Mouse (Mus musculus) neural tube, embryonic 13.5 days (tissue): ENCODE results near the gene Fbxl8. TPM values are rescaled to one million over a fixed set of nuclear protein-coding genes. Genes with fewer than 3 reads are reported as not detected.

Source experiments
- ATAC-seq: fragments of 200-750 bp; cut with Nextera tagmentation; 2 replicates; pipeline ENCODE4 v1.8.0; 2017; ENCODE audit warnings: low read depth, mild to moderate bottlenecking, moderate TSS enrichment, moderate library complexity
- H3K27ac ChIP-seq: fragments of 300-500 bp; sonication (generic); replicated peaks from 2 replicates; pipeline ENCODE4 v1.5.1; 2015; ENCODE audit warnings: moderate library complexity, mild to moderate bottlenecking, inconsistent platforms
- H3K27me3 ChIP-seq: fragments of 300-500 bp; sonication (generic); 2 replicates; pipeline ENCODE4 v1.6.1; 2015; ENCODE audit warnings: mild to moderate bottlenecking, inconsistent platforms
- H3K36me3 ChIP-seq: fragments of 300-500 bp; sonication (generic); 2 replicates; pipeline ENCODE4 v1.6.1; 2015; ENCODE audit warnings: mild to moderate bottlenecking, inconsistent platforms
- H3K4me1 ChIP-seq: fragments of 300-500 bp; sonication (generic); replicated peaks from 2 replicates; pipeline ENCODE4 v1.6.1; 2015; ENCODE audit warnings: inconsistent platforms
- H3K4me2 ChIP-seq: fragments of 300-500 bp; sonication (generic); 2 replicates; pipeline ENCODE4 v1.6.1; 2015; ENCODE audit warnings: inconsistent platforms, mild to moderate bottlenecking, moderate library complexity
- H3K4me3 ChIP-seq: fragments of 300-500 bp; sonication (generic); 2 replicates; pipeline ENCODE4 v1.5.1; 2015; ENCODE audit warnings: mild to moderate bottlenecking, inconsistent platforms
- H3K9ac ChIP-seq: fragments of 300-500 bp; sonication (generic); 2 replicates; pipeline ENCODE4 v1.6.1; 2015; ENCODE audit warnings: moderate library complexity, mild to moderate bottlenecking, inconsistent platforms
- H3K9me3 ChIP-seq: fragments of 300-500 bp; sonication (generic); 2 replicates; pipeline ENCODE4 v1.6.1; 2016; ENCODE audit warnings: inconsistent platforms
- WGBS: fragments of 180-500 bp; shearing (Covaris S2); methylation state at CpG from one replicate; pipeline ENCODE4 v1.1.7; 2015; 5-methylcytosine and 5-hydroxymethylcytosine counted together
- polyA plus RNA-seq: library from polyadenylated mRNA; unstranded; fragments of >200 nt; fragmentation: Nextera tagmentation; extraction: Ambion mirVana; gene quantifications from 2 replicates; pipeline ENCODE4 v1.2.1, GENCODE M21; 2015

The Fbxl8 gene
- polyA plus RNA-seq, 1 experiment from 2014 or later, result 2.0 TPM

DNA sequence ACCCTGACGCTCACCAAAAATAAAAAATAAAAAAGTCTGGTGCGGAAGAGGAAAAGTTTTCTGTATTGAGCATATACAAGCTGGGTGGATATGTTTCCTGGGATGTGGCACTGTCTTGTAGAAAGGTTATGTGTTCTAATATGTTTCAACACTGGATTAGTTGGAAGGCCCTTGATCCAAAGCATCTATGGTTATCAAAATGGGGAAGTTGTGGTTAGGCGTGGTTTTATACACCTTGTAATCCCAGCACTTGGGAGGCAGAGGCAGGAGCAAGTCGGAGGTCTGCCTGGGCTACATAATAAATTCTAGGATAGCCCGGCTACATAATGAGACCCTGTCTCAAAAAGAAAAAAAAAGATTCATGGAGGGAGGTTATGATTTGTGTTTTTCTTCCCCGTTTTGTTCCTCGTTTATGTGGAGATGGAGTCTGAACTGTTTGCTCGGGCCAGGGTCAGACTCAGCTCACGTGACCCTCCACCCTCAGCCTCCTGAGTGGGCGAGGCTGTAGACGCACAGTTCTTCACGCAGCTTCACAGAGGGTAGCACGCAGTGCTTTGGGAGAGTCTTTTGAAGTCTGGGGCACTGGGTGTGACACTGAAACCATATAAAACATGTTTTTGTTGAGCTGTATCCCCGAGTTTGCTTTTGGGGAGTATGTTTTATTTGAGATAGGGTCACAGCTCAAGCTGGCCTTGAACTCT lies 26.9 kb upstream of the Fbxl8 start:
- WGBS, result 91% methylated on average over 14 of the region's 14 CpGs
- H3K9ac ChIP-seq, result no peak overlapping the region

DNA sequence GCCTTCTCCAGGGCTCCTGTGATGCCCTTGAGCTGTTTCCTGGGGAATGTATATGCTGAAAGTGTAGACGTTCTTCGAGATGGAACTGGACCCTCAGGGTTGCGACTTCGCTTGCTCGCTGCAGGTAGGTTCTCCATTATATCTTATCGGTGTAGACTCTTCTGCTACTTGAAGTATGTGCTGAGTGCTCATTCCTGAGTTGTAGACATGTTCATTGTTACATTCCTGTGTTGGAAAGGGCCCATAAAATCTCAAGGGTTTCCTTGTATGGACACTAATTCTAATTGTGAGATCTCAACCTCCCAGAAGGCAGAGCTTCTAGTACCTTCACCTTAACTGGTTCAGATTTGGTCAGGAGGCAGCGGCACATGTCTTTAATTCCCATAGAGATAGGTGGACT lies 23.4 kb upstream of the Fbxl8 start:
- no peak overlapping the region for H3K27ac ChIP-seq
- WGBS, result 99% methylated on average over 7 of the region's 7 CpGs
- no peaks in the 10 kb centered on the region for H3K27me3 ChIP-seq
- no peak overlapping the region for H3K9ac ChIP-seq
- peaks cover 53% of the 10 kb centered on the region for H3K36me3 ChIP-seq
- H3K4me1 ChIP-seq, result no peaks in the 10 kb centered on the region
- H3K4me2 ChIP-seq, result no peak overlapping the region
- no peak overlapping the region for H3K4me3 ChIP-seq
- no peak for ATAC-seq
- H3K9me3 ChIP-seq, result no peaks in the 10 kb centered on the region

More for the DNA sequence above, 26.9 kb upstream of the Fbxl8 start:
- H3K4me2 ChIP-seq, result no peak overlapping the region
- peaks cover 55% of the 10 kb centered on the region for H3K36me3 ChIP-seq
- no peak overlapping the region for H3K27ac ChIP-seq
- no peaks in the 10 kb centered on the region for H3K27me3 ChIP-seq
- H3K4me1 ChIP-seq, result no peaks in the 10 kb centered on the region
- no peak for ATAC-seq
- no peak overlapping the region for H3K4me3 ChIP-seq
- H3K9me3 ChIP-seq, result no peaks in the 10 kb centered on the region

DNA sequence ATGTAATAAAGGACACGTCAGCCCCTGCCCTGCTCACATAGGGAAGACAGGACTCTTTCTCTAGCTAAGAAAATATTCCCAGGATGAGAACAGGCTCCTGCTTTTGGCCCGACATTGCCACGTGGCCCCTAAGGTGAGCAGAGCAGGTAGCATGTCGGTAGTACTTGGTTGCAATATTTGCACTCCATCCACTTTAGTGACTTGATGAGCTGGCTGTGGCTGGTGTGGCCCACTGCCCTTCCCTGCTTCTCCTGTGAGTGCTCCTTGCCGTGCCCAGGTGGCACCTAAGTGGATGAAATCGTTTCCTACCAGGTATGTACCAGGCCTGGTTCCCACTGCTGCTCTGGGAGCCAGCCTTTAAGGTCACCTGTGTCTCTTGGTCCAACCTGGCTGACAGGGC lies 12.5 kb upstream of the Fbxl8 start:
- Histone ChIP-seq H3K4me1 (peaks cover 18% of the 10 kb centered on the region), H3K36me3 (peaks cover 61% of the 10 kb centered on the region), H3K9ac (no peak overlapping the region), H3K4me3 (no peak overlapping the region), H3K9me3 (no peaks in the 10 kb centered on the region), H3K27me3 (peaks cover 23% of the 10 kb centered on the region), H3K4me2 (no peak overlapping the region), H3K27ac (no peak overlapping the region)
- no peak for ATAC-seq
- WGBS, result 95% methylated on average over 6 of the region's 6 CpGs

DNA sequence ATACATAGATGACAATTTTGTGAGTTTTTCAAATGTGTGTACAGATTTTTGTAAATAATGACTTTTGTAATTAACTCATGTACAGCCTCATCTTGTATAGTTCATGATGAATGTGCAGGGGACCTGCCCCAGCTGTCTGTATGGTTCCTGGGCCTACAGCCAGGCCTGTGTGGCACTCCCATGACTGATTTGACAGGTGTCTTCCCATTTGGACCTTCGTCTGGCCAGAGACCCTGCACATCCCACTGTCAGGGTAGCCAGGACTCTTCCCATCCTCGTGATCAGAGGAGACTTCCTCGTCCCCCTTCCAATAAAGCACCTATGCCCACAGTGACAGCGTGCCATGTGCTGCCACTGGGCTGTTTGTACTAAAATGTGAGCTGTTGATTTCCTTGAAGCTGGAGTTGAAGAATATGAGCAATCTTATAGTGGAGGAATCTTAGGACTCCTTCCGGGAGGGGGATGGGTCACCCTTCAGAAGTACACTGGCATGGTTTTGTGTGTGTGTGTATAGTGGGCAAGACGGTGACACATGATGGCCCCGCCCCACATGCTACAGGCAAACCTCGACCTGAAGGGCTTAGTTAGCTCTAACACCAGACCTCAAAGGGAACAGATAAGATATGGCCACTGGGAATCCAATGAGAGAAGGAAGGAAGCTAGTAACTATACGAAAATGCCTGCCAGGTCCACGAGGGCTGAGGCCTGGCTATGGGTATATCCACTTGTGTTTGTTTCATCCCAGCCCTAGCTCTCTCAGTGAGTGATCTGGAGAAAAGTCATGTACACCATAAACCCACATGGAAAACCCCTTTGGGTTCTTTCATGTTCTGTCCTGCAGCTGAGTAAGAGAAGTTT lies 11.5 kb upstream of the Fbxl8 start:
- no peak overlapping the region for H3K27ac ChIP-seq
- no peak overlapping the region for H3K9ac ChIP-seq
- H3K4me1 ChIP-seq, result peaks cover 18% of the 10 kb centered on the region
- WGBS, result 89% methylated on average over 10 of the region's 10 CpGs
- no peak for ATAC-seq
- H3K27me3 ChIP-seq, result peaks cover 30% of the 10 kb centered on the region
- no peaks in the 10 kb centered on the region for H3K9me3 ChIP-seq
- no peak overlapping the region for H3K4me3 ChIP-seq
- H3K36me3 ChIP-seq, result peaks cover 51% of the 10 kb centered on the region
- H3K4me2 ChIP-seq, result 0 out of 2 replicates have a peak overlapping the region, but pooled peaks have one; percentile 96

DNA sequence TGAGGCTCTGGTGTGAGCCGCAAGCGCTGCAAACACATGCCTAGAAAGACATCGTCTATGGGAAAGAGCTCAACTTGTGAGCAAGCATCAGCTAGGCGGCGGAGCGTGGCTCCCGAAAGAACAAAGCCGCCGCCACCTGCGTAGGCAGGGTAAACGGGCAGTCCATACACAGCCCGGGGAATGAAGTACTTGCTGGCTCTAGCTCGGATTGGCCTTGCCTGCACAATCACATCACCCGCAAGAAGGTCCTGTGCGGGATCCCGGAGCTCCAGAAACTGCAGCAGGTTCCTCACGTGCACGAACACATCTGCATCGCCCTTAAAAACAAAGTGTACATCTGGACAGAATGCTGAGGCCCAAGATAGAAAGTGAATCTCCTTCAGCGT lies 10.7 kb upstream of the Fbxl8 start:
- ATAC-seq, result peak; percentile 45; the same call in 1 of the 2 replicates
- Histone ChIP-seq H3K9me3 (no peaks in the 10 kb centered on the region), H3K36me3 (peaks cover 43% of the 10 kb centered on the region), H3K4me3 (peak overlapping the region; percentile 61), H3K27ac (peak overlapping the region; percentile 55; the same call in 1 of the 2 replicates), H3K4me2 (peak overlapping the region; percentile 96), H3K27me3 (peaks cover 39% of the 10 kb centered on the region), H3K9ac (peak overlapping the region; percentile 79), H3K4me1 (peaks cover 21% of the 10 kb centered on the region)
- 30% methylated on average over 20 of the region's 20 CpGs for WGBS

DNA sequence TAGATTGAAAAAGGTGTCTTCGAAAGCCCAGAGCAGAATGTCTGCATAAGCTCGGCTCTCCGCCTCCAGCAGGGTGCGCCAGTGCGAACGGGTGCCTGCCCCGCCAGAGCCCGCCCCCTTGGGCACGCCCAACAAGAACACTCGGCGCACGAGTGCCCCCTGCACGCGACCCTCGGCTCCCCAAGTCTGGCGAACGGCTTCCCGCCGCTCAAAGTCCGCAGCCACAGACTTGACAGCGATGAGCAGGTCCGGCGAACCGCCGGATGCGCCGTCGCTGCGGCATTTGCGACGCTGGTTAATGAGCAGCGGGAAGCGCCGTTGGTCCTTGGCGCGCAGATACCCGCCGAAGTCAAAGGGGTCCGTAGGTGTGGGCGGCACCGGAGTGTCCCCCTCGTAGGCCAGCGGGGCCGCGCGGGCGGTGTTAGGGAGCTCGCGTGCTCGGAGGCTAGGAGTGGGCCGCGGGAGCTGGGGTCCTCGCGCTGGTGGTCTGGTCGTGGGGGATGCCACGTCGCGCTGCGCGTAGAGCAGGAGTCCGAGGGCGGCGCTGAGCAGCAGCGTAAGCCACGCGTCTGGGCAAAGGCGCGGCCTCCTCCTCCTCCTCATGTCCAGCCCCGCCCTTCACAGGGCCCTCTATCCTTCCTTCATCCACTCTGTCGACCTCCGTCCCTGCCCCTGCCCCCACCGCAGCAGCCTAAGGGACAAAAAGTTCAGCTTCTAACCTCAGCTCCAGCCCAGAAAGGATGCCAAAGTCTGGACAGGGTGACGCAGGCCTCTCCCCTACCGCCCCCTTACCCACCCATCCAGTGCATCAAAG lies 10.1 kb upstream of the Fbxl8 start:
- Histone ChIP-seq H3K9me3 (no peaks in the 10 kb centered on the region), H3K36me3 (peaks cover 37% of the 10 kb centered on the region), H3K27ac (peak overlapping the region; percentile 55), H3K4me3 (peak overlapping the region; percentile 61), H3K4me1 (peaks cover 27% of the 10 kb centered on the region), H3K4me2 (peak overlapping the region; percentile 96), H3K27me3 (peaks cover 45% of the 10 kb centered on the region), H3K9ac (peak overlapping the region; percentile 79)
- peak; percentile 80 for ATAC-seq
- under 1% methylated on average over 74 of the region's 74 CpGs for WGBS

DNA sequence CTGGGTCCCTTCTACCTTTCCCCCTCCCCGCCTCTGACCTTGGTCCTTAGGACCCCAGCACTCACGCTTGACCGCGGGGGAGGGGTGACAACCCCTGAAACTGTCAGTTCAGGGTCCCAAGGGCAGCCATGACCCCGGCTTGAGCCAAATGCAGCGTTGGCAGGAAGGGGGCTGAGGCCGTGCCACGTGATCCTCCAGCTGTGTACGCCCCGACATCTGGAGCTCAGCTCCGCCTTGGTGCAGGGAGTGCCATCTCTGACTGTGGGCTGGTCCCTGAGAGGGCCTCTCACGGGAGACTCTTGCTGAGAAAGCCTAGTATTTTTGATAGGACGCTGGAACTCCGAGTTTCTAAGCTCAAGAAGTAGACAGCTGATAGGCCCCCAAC lies 9.5 kb upstream of the Fbxl8 start, which contains the start of gene B3gnt9:
TSS of gene B3gnt9 (minus strand) at position 188 of the 385 bp plus-strand sequence.
- WGBS, result 3% methylated on average over 14 of the region's 14 CpGs
- peak within 1 kb of the TSS; percentile 79 for H3K9ac ChIP-seq
- H3K4me3 ChIP-seq, result peak within 1 kb of the TSS; percentile 61
- H3K36me3 ChIP-seq, result peaks cover 31% of the 10 kb centered on the region
- H3K27me3 ChIP-seq, result peaks cover 51% of the 10 kb centered on the region
- H3K27ac ChIP-seq, result peak within 1 kb of the TSS; percentile 55
- H3K4me2 ChIP-seq, result peak within 1 kb of the TSS; percentile 96
- ATAC-seq, result peak; percentile 21; the same call in 1 of the 2 replicates
- peaks cover 33% of the 10 kb centered on the region for H3K4me1 ChIP-seq
- H3K9me3 ChIP-seq, result no peaks in the 10 kb centered on the region

DNA sequence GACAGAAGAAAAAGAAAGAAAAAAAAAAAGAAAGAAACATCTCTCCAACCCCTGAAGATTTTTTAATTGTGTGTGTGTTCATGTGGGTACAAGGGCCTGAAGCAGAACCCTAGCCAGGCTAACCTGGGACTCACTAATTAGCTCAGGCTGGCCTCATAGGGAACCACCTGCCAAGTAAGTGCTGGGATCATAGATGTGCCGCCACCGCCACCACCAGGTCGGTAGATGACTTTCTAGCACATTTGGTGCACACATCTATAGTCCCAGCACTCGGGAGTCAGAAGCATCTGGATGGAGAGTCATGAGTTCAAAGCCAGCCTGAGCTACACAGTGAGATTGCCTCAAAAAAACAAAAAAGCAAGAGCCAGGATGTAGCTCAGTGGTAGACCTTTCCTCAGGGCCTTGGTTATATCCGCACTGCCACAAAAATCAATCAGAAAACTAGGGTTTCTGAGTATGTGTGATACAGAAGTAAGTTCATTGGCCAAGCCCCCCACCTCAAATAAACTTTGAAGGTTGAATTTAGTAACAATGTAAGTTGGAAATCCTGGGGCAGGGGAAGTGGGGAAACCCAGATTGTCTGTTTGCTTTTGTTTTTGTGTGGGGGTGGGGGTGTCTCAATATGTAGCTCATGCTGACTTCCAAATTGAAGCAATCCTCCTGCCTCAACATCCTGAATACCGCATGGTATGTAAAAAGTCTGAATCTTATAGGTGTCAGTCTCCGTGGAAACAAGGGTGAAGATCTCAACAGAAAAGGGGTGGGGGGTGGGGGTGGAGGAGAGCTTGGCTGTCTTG lies 6.9 kb upstream of the Fbxl8 start:
- 0 out of 2 replicates have a peak, but pooled peaks cover 7% of the 10 kb centered on the region for H3K36me3 ChIP-seq
- no peak overlapping the region for H3K9ac ChIP-seq
- no peak overlapping the region for H3K27ac ChIP-seq
- no peak overlapping the region for H3K4me2 ChIP-seq
- H3K4me3 ChIP-seq, result no peak overlapping the region
- H3K9me3 ChIP-seq, result no peaks in the 10 kb centered on the region
- peaks cover 35% of the 10 kb centered on the region for H3K4me1 ChIP-seq
- whole genome bisulfite sequencing, result 67% methylated on average over 7 of the region's 7 CpGs
- ATAC-seq, result no peak
- H3K27me3 ChIP-seq, result peaks cover 74% of the 10 kb centered on the region

DNA sequence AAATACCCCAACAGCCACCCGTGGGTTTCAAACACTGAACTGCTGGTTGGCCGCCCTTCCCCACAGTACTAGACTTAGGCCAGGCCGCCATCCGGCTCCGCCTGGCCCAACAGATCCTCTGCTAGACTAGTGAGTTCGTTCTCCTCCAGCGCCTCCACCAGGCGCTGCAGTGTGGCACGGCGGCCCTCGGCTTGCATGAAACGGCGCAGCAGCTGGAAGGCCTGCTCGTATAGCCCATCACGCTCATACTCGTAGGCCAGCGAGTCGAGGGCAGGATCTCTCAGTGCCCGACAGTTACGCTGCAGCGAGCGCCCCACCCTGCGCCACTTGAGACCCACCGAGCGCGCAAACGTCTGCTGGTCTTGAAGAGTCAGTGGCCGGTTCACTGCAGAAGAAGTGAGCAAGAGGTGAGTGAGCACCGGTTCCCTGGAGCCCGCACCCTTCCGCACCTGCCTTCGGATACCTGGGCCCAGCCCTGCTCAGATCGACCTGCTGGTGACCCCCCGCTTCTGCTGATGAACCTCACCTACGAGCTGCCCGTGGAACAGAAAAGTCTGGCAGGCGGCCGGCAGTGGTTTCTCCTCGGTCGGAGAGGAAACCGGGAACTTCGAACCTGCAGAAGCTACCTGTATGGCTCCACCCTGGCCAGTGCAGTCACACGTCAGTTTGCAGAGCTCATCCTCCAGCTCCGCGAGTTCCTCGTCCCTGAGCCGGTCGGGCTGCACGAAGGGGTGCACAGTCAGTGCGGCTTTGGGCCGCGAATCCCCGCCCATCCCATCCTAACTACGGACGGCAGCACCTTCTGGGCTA lies 5.3 kb upstream of the Fbxl8 start:
- no peaks in the 10 kb centered on the region for H3K36me3 ChIP-seq
- H3K27ac ChIP-seq, result no peak overlapping the region
- peaks cover 89% of the 10 kb centered on the region for H3K27me3 ChIP-seq
- peak overlapping the region; percentile 38 for H3K4me3 ChIP-seq
- H3K4me2 ChIP-seq, result peak overlapping the region; percentile 78
- H3K9ac ChIP-seq, result peak overlapping the region; percentile 59
- ATAC-seq, result peak; percentile 43
- no peaks in the 10 kb centered on the region for H3K9me3 ChIP-seq
- H3K4me1 ChIP-seq, result peaks cover 32% of the 10 kb centered on the region
- WGBS, result 2% methylated on average over 55 of the region's 55 CpGs

DNA sequence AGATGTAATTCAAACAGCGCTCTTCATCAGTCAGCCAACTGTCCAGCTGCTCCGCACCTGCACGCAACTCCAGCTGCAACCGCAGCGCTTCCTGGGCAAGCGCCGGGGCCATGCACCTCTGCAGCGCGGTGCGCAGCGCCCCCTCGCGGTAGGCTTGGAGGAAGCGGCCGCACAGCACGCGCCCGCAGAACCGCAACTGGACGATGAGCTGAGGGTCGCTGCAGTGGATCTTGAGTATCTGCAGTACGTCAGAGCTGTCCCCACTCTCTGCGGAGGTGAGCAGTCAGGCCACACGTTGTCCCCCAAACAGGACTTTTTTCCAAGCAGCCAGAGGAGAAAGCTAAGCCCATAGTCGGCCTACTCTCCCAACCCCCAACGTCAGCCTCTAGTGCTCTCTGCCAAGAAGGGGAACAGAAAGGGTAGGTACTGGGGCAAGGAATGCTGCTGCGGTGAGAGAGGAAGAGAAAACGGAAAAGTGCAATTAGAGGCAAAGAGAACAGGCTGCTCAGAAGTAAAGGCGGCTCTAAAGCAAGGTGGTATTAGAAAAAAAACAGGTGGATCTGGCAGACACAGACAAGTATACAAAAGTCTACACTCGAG lies 4.6 kb upstream of the Fbxl8 start:
- H3K9ac ChIP-seq, result peak overlapping the region; percentile 59
- H3K4me1 ChIP-seq, result peaks cover 29% of the 10 kb centered on the region
- H3K27me3 ChIP-seq, result peaks cover 92% of the 10 kb centered on the region
- peak; percentile 55 for ATAC-seq
- H3K4me2 ChIP-seq, result peak overlapping the region; percentile 78
- no peaks in the 10 kb centered on the region for H3K36me3 ChIP-seq
- no peaks in the 10 kb centered on the region for H3K9me3 ChIP-seq
- no peak overlapping the region for H3K27ac ChIP-seq
- peak overlapping the region; percentile 38 for H3K4me3 ChIP-seq
- 3% methylated on average over 30 of the region's 30 CpGs for WGBS
